Mouse (Mus musculus) MEL (cell line): ENCODE results near the gene Mdk.

ENCODE experiments used
- CTCF ChIP-seq, 3 experiments: IDR thresholded peaks in 2 of 3; conservative IDR thresholded peaks in 1 of 3; 2 replicates each; pipeline ENCODE4 v1.5.1; 2011 to 2012; ENCODE audit warnings: low read length in 3 of 3, low read depth in 2 of 3, mild to moderate bottlenecking in 2 of 3, improper control_type of control experiment in 1 of 3, inconsistent platforms in 1 of 3, mixed read lengths in 1 of 3, moderate library complexity in 1 of 3; ENCODE audit not compliant: control insufficient read depth in 1 of 3, insufficient read depth in 1 of 3, poor library complexity in 1 of 3, severe bottlenecking in 1 of 3
- EP300 ChIP-seq, 2 experiments: IDR thresholded peaks; 2 replicates each; pipeline ENCODE4 v1.6.1; 2011; ENCODE audit warnings: improper control_type of control experiment in 2 of 2, low read length in 2 of 2, low read depth in 1 of 2, mild to moderate bottlenecking in 1 of 2
- KAT2A ChIP-seq: conservative IDR thresholded peaks from 2 replicates; pipeline ENCODE4 v1.6.1; 2012; ENCODE audit warnings: low read depth, low read length, improper control_type of control experiment, inconsistent platforms
- MEF2A ChIP-seq: IDR thresholded peaks from 2 replicates; pipeline ENCODE4 v1.6.1; 2014; ENCODE audit warnings: low read depth, mild to moderate bottlenecking, inconsistent platforms, low read length, improper control_type of control experiment; ENCODE audit not compliant: poor library complexity, insufficient replicate concordance, severe bottlenecking; ENCODE audit errors: extremely low read depth
- POLR2A ChIP-seq, 2 experiments: IDR thresholded peaks; 2 replicates each; pipeline ENCODE4 v1.6.1; 2011 to 2012; ENCODE audit warnings: low read length in 2 of 2, mild to moderate bottlenecking in 2 of 2, control low read depth in 1 of 2, improper control_type of control experiment in 1 of 2, low read depth in 1 of 2, moderate library complexity in 1 of 2; ENCODE audit not compliant: control insufficient read depth in 1 of 2, insufficient read depth in 1 of 2, poor library complexity in 1 of 2
- POLR2AphosphoS2 ChIP-seq: IDR thresholded peaks from 2 replicates; pipeline ENCODE4 v1.6.1; 2011; ENCODE audit warnings: low read length, improper control_type of control experiment
- SMC3 ChIP-seq: IDR thresholded peaks from 2 replicates; pipeline ENCODE4 v1.6.1; 2011; ENCODE audit warnings: low read depth, low read length, improper control_type of control experiment
- UBTF ChIP-seq: IDR thresholded peaks from 2 replicates; pipeline ENCODE4 v1.6.1; 2012; ENCODE audit warnings: low read depth, mild to moderate bottlenecking, inconsistent platforms, low read length, improper control_type of control experiment, moderate library complexity, borderline replicate concordance; ENCODE audit not compliant: insufficient read depth
- USF1 ChIP-seq: IDR thresholded peaks from 2 replicates; pipeline ENCODE4 v1.6.1; 2014; ENCODE audit warnings: low read depth, mild to moderate bottlenecking, inconsistent platforms, low read length, improper control_type of control experiment, moderate library complexity
- ZC3H11A ChIP-seq: IDR thresholded peaks from 2 replicates; pipeline ENCODE4 v1.6.1; 2012; ENCODE audit warnings: low read depth, mild to moderate bottlenecking, inconsistent platforms, low read length, improper control_type of control experiment

GRCm38 (mm10) chr2:91959544-91960410 lies 27.7 kb upstream of the Mdk start:
- TF ChIP-seq UBTF: no peak
- no peak for TF ChIP-seq SMC3
- no peak for TF ChIP-seq CTCF (IDR thresholded peaks at IDR 0.05 in 2 of 3, conservative IDR thresholded peaks at IDR 0.05 in 1 of 3; ENCODE audit: control insufficient read depth in 1 of 3, insufficient read depth in 1 of 3, low read depth in 2 of 3, low read length in 3 of 3, poor library complexity in 1 of 3, severe bottlenecking in 1 of 3)
- no peak for TF ChIP-seq POLR2A (IDR thresholded peaks at IDR 0.05; ENCODE audit: control insufficient read depth in 1 of 2, insufficient read depth in 1 of 2, low read depth in 1 of 2, low read length in 2 of 2, poor library complexity in 1 of 2)
- TF ChIP-seq EP300 (IDR thresholded peaks at IDR 0.05; ENCODE audit: low read depth in 1 of 2, low read length in 2 of 2): no peak
- TF ChIP-seq POLR2AphosphoS2: no peak
- no peak for TF ChIP-seq KAT2A
- TF ChIP-seq ZC3H11A: no peak
- TF ChIP-seq MEF2A: no peak
- TF ChIP-seq USF1: no peak
